Mouse (Mus musculus) hindbrain, postnatal 0 days (tissue): ENCODE measurements at regions not wholly inside any gene's neighbourhood (a gene's known extent, or its start where the extent isn't known, plus 50 kb on each side); places are given as distances from the start of the nearest gene placed in this dataset.

Experiments used
- ATAC-seq: fragments of 200-750 bp; cut with Nextera tagmentation; 2 replicates; pipeline ENCODE4 v1.8.0; 2017; ENCODE audit warnings: mild to moderate bottlenecking, moderate TSS enrichment, moderate library complexity
- DNase-seq: peaks from one replicate; pipeline ENCODE4 v3.0.0-alpha.2; 2015; ENCODE audit warnings: low spot score
- H3K27ac ChIP-seq: fragments of 300-500 bp; sonication (generic); 2 replicates; pipeline ENCODE4 v1.5.1; 2014; ENCODE audit warnings: mild to moderate bottlenecking
- H3K27me3 ChIP-seq: fragments of 300-500 bp; sonication (generic); 2 replicates; pipeline ENCODE4 v1.6.1; 2014; ENCODE audit warnings: low read length, mixed read lengths; ENCODE audit not compliant: insufficient read depth
- H3K36me3 ChIP-seq: fragments of 300-500 bp; sonication (generic); 2 replicates; pipeline ENCODE4 v1.6.1; 2014; ENCODE audit warnings: low read length, mixed read lengths; ENCODE audit not compliant: insufficient read depth
- H3K4me1 ChIP-seq: fragments of 300-500 bp; sonication (generic); 2 replicates; pipeline ENCODE4 v1.6.1; 2014; ENCODE audit warnings: antibody characterized with exemption, low read length, mixed read lengths; ENCODE audit not compliant: insufficient read depth
- H3K4me2 ChIP-seq: fragments of 300-500 bp; sonication (generic); 2 replicates; pipeline ENCODE4 v1.6.1; 2014; ENCODE audit warnings: low read depth, mild to moderate bottlenecking, low read length, moderate library complexity, mixed read lengths
- H3K4me3 ChIP-seq: fragments of 300-500 bp; sonication (generic); 2 replicates; pipeline ENCODE4 v1.5.1; 2014; ENCODE audit warnings: low read length
- H3K9ac ChIP-seq: fragments of 300-500 bp; sonication (generic); replicated peaks from 2 replicates; pipeline ENCODE4 v1.6.1; 2014; ENCODE audit warnings: mild to moderate bottlenecking, low read length, moderate library complexity, mixed read lengths
- H3K9me3 ChIP-seq: fragments of 300-500 bp; sonication (generic); 2 replicates; pipeline ENCODE4 v1.6.1; 2016; ENCODE audit warnings: low read length, mixed read lengths
- CTCF ChIP-seq: IDR thresholded peaks from 2 replicates; pipeline ENCODE4 v1.5.1; 2016; ENCODE audit warnings: antibody characterized with exemption, control low read depth, low read depth
- WGBS: fragments of 180-500 bp; shearing (Covaris S2); extraction: QIAGEN DNeasy Blood & Tissue Kit; methylation state at CpG from one replicate; pipeline ENCODE4 v1.1.7; 2014; 5-methylcytosine and 5-hydroxymethylcytosine counted together

GRCm38 (mm10) chr16:55523264-55523663 lies 225.5 kb upstream of the Zpld1 start:
- no peaks in the 10 kb centered on the region for H3K36me3 ChIP-seq
- H3K27me3 ChIP-seq = no peaks in the 10 kb centered on the region
- H3K4me2 ChIP-seq = no peak overlapping the region
- no peak for ATAC-seq
- no peaks in the 10 kb centered on the region for H3K9me3 ChIP-seq
- H3K4me3 ChIP-seq = no peak overlapping the region
- DNase-seq = no peak
- 94% methylated on average over 1 of the region's 1 CpGs for WGBS
- no peak for TF ChIP-seq CTCF
- H3K4me1 ChIP-seq = no peaks in the 10 kb centered on the region
- H3K27ac ChIP-seq = no peak overlapping the region
- no peak overlapping the region for H3K9ac ChIP-seq

GRCm38 (mm10) chr16:55522283-55522682 lies 224.5 kb upstream of the Zpld1 start:
- no peak for TF ChIP-seq CTCF
- Histone ChIP-seq H3K9ac (no peak overlapping the region), H3K4me2 (no peak overlapping the region), H3K27me3 (no peaks in the 10 kb centered on the region), H3K36me3 (no peaks in the 10 kb centered on the region), H3K4me1 (no peaks in the 10 kb centered on the region), H3K27ac (no peak overlapping the region), H3K4me3 (no peak overlapping the region), H3K9me3 (no peaks in the 10 kb centered on the region)
- ATAC-seq (no peak), DNase-seq (no peak)
- 90% methylated on average over 1 of the region's 1 CpGs for WGBS

GRCm38 (mm10) chr16:55521421-55521971 lies 223.7 kb upstream of the Zpld1 start:
- H3K27ac ChIP-seq = no peak overlapping the region
- no peak for ATAC-seq
- no peaks in the 10 kb centered on the region for H3K4me1 ChIP-seq
- no peak for DNase-seq
- H3K9ac ChIP-seq = no peak overlapping the region
- H3K4me2 ChIP-seq = no peak overlapping the region
- no peak overlapping the region for H3K4me3 ChIP-seq
- H3K27me3 ChIP-seq = no peaks in the 10 kb centered on the region
- TF ChIP-seq CTCF = no peak
- 96% methylated on average over 6 of the region's 6 CpGs for WGBS
- no peaks in the 10 kb centered on the region for H3K36me3 ChIP-seq
- H3K9me3 ChIP-seq = no peaks in the 10 kb centered on the region

GRCm38 (mm10) chr16:55520077-55520476 lies 222.3 kb upstream of the Zpld1 start:
- no peak for ATAC-seq
- no peaks in the 10 kb centered on the region for H3K4me1 ChIP-seq
- H3K36me3 ChIP-seq = no peaks in the 10 kb centered on the region
- H3K27ac ChIP-seq = no peak overlapping the region
- H3K4me3 ChIP-seq = no peak overlapping the region
- TF ChIP-seq CTCF = no peak
- no peaks in the 10 kb centered on the region for H3K9me3 ChIP-seq
- H3K27me3 ChIP-seq = no peaks in the 10 kb centered on the region
- no peak overlapping the region for H3K9ac ChIP-seq
- H3K4me2 ChIP-seq = no peak overlapping the region
- WGBS = 87% methylated on average over 6 of the region's 6 CpGs
- DNase-seq = no peak

- Histone ChIP-seq H3K4me2 (no peak overlapping the region), H3K9me3 (no peaks in the 10 kb centered on the region), H3K27me3 (no peaks in the 10 kb centered on the region), H3K9ac (no peak overlapping the region), H3K4me1 (no peaks in the 10 kb centered on the region), H3K4me3 (no peak overlapping the region), H3K36me3 (no peaks in the 10 kb centered on the region), H3K27ac (no peak overlapping the region)
- 76% methylated on average over 1 of the region's 1 CpGs for WGBS
- TF ChIP-seq CTCF = peak; percentile 68
- DNase-seq (peak; percentile 39), ATAC-seq (no peak)
Observed at GRCm38 (mm10) chr16:55519646-55520045, 221.9 kb upstream of the Zpld1 start.

DNA sequence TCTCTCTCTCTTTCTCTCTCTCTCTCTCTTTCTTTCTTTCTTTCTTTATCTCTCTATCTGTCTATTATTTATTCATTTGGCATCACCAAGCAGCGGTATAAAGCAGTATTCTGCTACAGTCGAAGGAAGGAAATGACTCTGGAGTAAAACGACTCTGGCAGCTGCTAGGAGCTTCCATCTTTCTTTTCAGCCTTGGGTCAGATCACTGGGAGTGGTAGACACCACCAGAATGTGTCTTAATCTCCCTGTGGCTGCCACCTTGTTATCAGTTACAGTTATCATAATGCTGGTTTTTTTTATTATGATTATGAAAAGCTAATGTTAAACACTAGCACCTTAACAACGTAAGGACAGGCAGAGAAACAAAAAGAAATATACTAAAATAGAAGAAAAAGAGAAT lies 219.2 kb upstream of the Zpld1 start:
- Histone ChIP-seq H3K9me3 (no peaks in the 10 kb centered on the region), H3K36me3 (no peaks in the 10 kb centered on the region), H3K4me2 (no peak overlapping the region), H3K4me1 (no peaks in the 10 kb centered on the region), H3K27me3 (no peaks in the 10 kb centered on the region), H3K9ac (no peak overlapping the region), H3K4me3 (no peak overlapping the region), H3K27ac (no peak overlapping the region)
- DNase-seq (no peak), ATAC-seq (no peak)
- no peak for TF ChIP-seq CTCF
- 87% methylated on average over 4 of the region's 4 CpGs for WGBS

DNA sequence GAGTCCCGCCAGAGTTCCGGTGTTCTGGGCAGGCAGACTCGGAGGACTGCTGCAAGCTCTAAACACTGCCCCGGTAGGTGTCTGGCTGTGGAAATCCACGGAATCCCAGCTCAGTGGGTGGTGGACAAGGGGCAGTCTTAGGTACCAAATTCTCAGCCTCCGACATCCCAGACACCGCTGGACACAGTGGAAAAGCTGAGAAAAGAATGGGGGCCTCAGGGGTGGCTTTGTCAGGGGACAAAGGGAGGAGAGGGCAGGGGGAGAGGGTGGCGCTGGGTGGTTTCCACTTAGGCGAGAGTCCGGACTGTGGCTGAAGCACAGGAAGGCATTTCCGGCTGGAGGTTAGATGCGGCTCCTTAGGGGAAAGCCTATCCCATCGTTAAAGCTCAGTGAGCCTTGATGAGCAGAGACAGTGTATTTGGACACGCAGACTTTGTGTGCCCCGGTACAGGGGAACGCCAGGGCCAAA lies 217.5 kb upstream of the Zpld1 start:
- H3K9ac ChIP-seq = no peak overlapping the region; the same call in 1 of the 2 replicates
- H3K27me3 ChIP-seq = no peaks in the 10 kb centered on the region
- H3K4me1 ChIP-seq = no peaks in the 10 kb centered on the region
- H3K36me3 ChIP-seq = no peaks in the 10 kb centered on the region
- peak overlapping the region; percentile 23 for H3K4me3 ChIP-seq
- DNase-seq (peak; percentile 21), ATAC-seq (peak; percentile 78)
- H3K4me2 ChIP-seq = peak overlapping the region; percentile 51
- TF ChIP-seq CTCF = no peak
- no peaks in the 10 kb centered on the region for H3K9me3 ChIP-seq
- 12% methylated on average over 16 of the region's 16 CpGs for WGBS
- no peak overlapping the region for H3K27ac ChIP-seq
